Comparison of ENCODE assay signal across 9 mouse cellular contexts in the genomic region with DNA sequence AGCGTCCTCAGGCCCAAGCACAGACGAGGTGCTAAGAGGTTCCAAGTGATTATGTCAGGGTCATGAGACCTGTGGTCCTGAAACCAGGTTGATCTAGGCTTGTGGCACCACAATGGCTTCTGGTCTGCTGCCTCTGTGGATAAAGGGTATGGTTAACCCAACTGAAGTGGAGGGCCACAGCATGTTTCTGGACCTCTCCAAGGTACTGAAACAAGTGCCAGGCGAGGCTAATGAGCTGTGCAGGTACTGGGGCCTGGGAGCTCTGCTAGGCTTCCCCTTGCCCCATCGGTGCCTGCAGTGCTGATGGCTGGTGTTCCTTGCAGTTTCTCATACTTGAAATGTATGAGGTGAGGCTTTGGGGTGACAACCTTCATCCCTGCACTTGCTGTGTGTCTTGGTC. TPM values are rescaled to one million over a fixed set of nuclear protein-coding genes. Genes with fewer than 3 reads are reported as not detected.
DNase-seq lines count a peak whose midpoint lies in the region; ATAC-seq and TF ChIP-seq lines count a peak whose summit lies in the region.
"Had no signal": no experiment of that assay in that cellular context is flagged by ENCODE, and none has a peak within 500 bp of the region (broad histone marks: within the 10 kb centered on the region; RNA-seq: fewer than 3 reads in every experiment).

No protein-coding gene starts in this region.

- H3K9ac ChIP-seq in heart, embryonic 14.5 days (ENCODE audit: low read length) = no peak overlapping the region
- no peak overlapping the region for H3K9ac ChIP-seq in heart, adult 2 months (ENCODE audit: low read depth, low read length)
- H3K9ac ChIP-seq: embryonic facial prominence, embryonic 15.5 days had no signal

- ATAC-seq in heart, embryonic 14.5 days (ENCODE audit: insufficient number of reproducible peaks, insufficient read depth, low FRiP score, low read depth) = no peak

- H3K27ac ChIP-seq in heart, embryonic 14.5 days (replicated peaks in 1 of 2; ENCODE audit: control insufficient read depth in 1 of 2, insufficient read depth in 1 of 2, low read depth in 2 of 2, low read length in 2 of 2) = no peak overlapping the region
- no peak overlapping the region for H3K27ac ChIP-seq in heart, adult 2 months
- H3K27ac ChIP-seq: embryonic facial prominence, embryonic 15.5 days had no signal

- peaks cover 24% of the 10 kb centered on the region in 2 experiments for H3K4me1 ChIP-seq in heart, embryonic 14.5 days (ENCODE audit: control insufficient read depth in 2 of 2, insufficient read depth in 2 of 2, low read length in 2 of 2)
- peaks cover 5% of the 10 kb centered on the region for H3K4me1 ChIP-seq in heart, adult 2 months (ENCODE audit: control insufficient read depth, insufficient read depth, low read length)

- no peak for TF ChIP-seq POLR2A in heart, adult 2 months (IDR thresholded peaks at IDR 0.05; ENCODE audit: insufficient read depth, low read depth, low read length)

- no peak for TF ChIP-seq CTCF in heart, adult 2 months (IDR thresholded peaks at IDR 0.05)

- peaks cover 53% of the 10 kb centered on the region for H3K27me3 ChIP-seq in heart, embryonic 14.5 days (ENCODE audit: control insufficient read depth, insufficient read depth, low read length)
- no peaks in the 10 kb centered on the region for H3K27me3 ChIP-seq in heart, adult 2 months (ENCODE audit: control insufficient read depth, insufficient read depth, low read length)

- 33% methylated on average over 4 of the region's 4 CpGs for WGBS in heart, embryonic 14.5 days
- WGBS in heart, adult 2 months = 68% methylated on average over 4 of the region's 4 CpGs

- H3K9me3 ChIP-seq in heart, embryonic 14.5 days (ENCODE audit: control insufficient read depth, low read length) = no peaks in the 10 kb centered on the region
- H3K9me3 ChIP-seq: embryonic facial prominence, embryonic 15.5 days had no signal

- H3K4me3 ChIP-seq in heart, embryonic 14.5 days (ENCODE audit: control insufficient read depth in 1 of 2, insufficient read depth in 1 of 2, low read depth in 1 of 2, low read length in 2 of 2) = no peak overlapping the region
- no peak overlapping the region for H3K4me3 ChIP-seq in heart, adult 2 months
- H3K4me3 ChIP-seq: embryonic facial prominence, embryonic 15.5 days had no signal

- no peak for TF ChIP-seq EP300 in heart, adult 2 months (IDR thresholded peaks at IDR 0.05; ENCODE audit: insufficient read depth, low read depth, low read length)

- intact Hi-C loops in heart, adult 2 months (cut with DNase I) = no loop called here
- intact Hi-C loops in left cerebral cortex, postnatal 25 days (cut with DNase I) = no loop called here

- no peak for DNase-seq in heart, adult 2 months
- DNase-seq in 416B (ENCODE audit: low read depth) (peak; percentile 79), NIH3T3 (ENCODE audit: low read depth) (peak; percentile 62)
- peak; percentile 14 for DNase-seq in hindlimb bud, embryonic 11.5 days (ENCODE audit: extremely low spot score, low read depth, low spot score)
- DNase-seq in layer of hippocampus, postnatal 25 days (ENCODE audit: extremely low spot score in 1 of 2, low spot score in 1 of 2) = no peak
- no peak for DNase-seq in left cerebral cortex, postnatal 25 days (ENCODE audit: low spot score in 2 of 2)
- no peak for DNase-seq in right cerebral cortex, adult 18-20 months

- no peaks in the 10 kb centered on the region for H3K36me3 ChIP-seq in heart, embryonic 14.5 days (ENCODE audit: control insufficient read depth, insufficient read depth, low read length)
- no peaks in the 10 kb centered on the region for H3K36me3 ChIP-seq in heart, adult 2 months (ENCODE audit: control insufficient read depth, insufficient read depth, low read length)
- H3K36me3 ChIP-seq: embryonic facial prominence, embryonic 15.5 days had no signal

- H3K4me2 ChIP-seq in heart, embryonic 14.5 days (ENCODE audit: low read length) = peak overlapping the region; percentile 47; the same call in 1 of the 2 replicates
- H3K4me2 ChIP-seq: embryonic facial prominence, embryonic 15.5 days had no signal

- H3K79me2 ChIP-seq in heart, adult 2 months (replicated peaks; ENCODE audit: control insufficient read depth, insufficient read depth, low read length) = no peaks in the 10 kb centered on the region

RNA-seq across cellular contexts. Expression of gene Cbfa2t3, which starts 38.2 kb away (rescaled TPM):
- 4.2 and 6.2 TPM in 2 replicates for polyA plus RNA-seq in heart, embryonic 14.5 days (2014; fragmentation: Nextera tagmentation; extraction: Ambion mirVana)
- 10 to 100 TPM; 21.8 to 22.3 TPM for total RNA-seq in heart, adult 2 months (2021)
- polyA plus RNA-seq in heart, adult 2 months (2012; rRNA removed) = 10.2 and 10.9 TPM in 2 replicates
- total RNA-seq in layer of hippocampus, postnatal 25 days (2021) = 10 to 100 TPM; 40.0 to 43.6 TPM
- 10 to 100 TPM; 31.7 to 41.5 TPM for total RNA-seq in left cerebral cortex, postnatal 25 days (2021)

RNA-seq across cellular contexts. Expression of gene Acsf3, which starts 38.2 kb away (rescaled TPM):
- polyA plus RNA-seq in heart, embryonic 14.5 days (2014; fragmentation: Nextera tagmentation; extraction: Ambion mirVana) = 15.1 and 15.4 TPM in 2 replicates
- total RNA-seq in heart, adult 2 months (2021) = 10 to 100 TPM; 25.1 to 29.6 TPM
- polyA plus RNA-seq in heart, adult 2 months (2012; rRNA removed) = 25.6 and 33.6 TPM in 2 replicates
- total RNA-seq in layer of hippocampus, postnatal 25 days (2021) = 10 to 100 TPM; 14.8 to 22.0 TPM
- 10 to 100 TPM; 20.5 to 22.8 TPM for total RNA-seq in left cerebral cortex, postnatal 25 days (2021)

Comparison
In these comparisons a context has a peak if more than half of its experiments do, and no peak if none do; other contexts are left out.
1. DNase-seq: peak in 416B (single experiment), NIH3T3 (single experiment) and hindlimb bud, embryonic 11.5 days (single experiment); none in heart, adult 2 months (0 of 2), layer of hippocampus, postnatal 25 days (0 of 2), left cerebral cortex, postnatal 25 days (0 of 2) and right cerebral cortex, adult 18-20 months (single experiment).